Mouse (Mus musculus) liver, adult 2 months (tissue): Measurements from ENCODE around the gene Megf11.

Experiments
- CTCF ChIP-seq: fragments of 200-500 bp; IDR thresholded peaks from 2 replicates; pipeline ENCODE4 v1.5.1; 2011; ENCODE audit warnings: low read depth, low read length, control low read depth
- POLR2A ChIP-seq: fragments of 200-500 bp; IDR thresholded peaks from 2 replicates; pipeline ENCODE4 v1.6.1; 2011; ENCODE audit warnings: low read length, control low read depth; ENCODE audit not compliant: insufficient read depth; ENCODE audit errors: extremely low read depth

- TF ChIP-seq CTCF (no peak), POLR2A (no peak)
Observed at GRCm38 (mm10) chr9:64701651-64702050, 316.2 kb downstream of the Megf11 start.
